Mouse (Mus musculus): ENCODE measurements at regions not wholly inside any gene's neighbourhood (a gene's known extent, or its start where the extent isn't known, plus 50 kb on each side); places are given as distances from the start of the nearest gene placed in this dataset.
A peak's percentile ranks its signal among the peaks of the same experiment; 100 is the strongest.

DNA sequence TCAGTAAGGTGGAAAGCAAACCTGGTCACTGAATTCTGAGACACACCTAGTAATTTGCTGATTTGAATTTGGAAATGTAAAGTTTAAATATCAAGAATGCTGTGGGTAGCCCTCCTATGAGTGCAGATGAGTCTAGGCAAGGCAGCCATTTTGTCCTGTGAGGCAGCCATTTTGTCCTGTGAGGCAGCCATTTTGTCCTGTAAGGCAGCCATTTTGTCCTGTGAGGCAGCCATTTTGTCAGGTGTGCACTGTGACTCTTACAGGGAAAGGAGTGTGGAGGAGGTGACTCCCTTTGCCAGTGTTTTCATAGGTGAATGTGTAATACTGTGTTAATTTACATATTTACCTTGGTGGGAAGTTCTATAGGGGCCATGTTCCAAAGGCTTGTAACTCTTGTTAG is 241.5 kb downstream of the Adra2a start:
- Histone ChIP-seq H3K9ac (no peak overlapping the region), H3K9me3 (ENCODE audit: control insufficient read depth, low read length) (no peaks in the 10 kb centered on the region), H3K27ac (no peak overlapping the region), H3K27me3 (ENCODE audit: control insufficient read depth, insufficient read depth, low read length) (no peaks in the 10 kb centered on the region), H3K4me2 (replicated peaks) (no peak overlapping the region), H3K4me3 (replicated peaks; ENCODE audit: low read length) (no peak overlapping the region), H3K36me3 (replicated peaks; ENCODE audit: control insufficient read depth, insufficient read depth) (no peaks in the 10 kb centered on the region), H3K4me1 (replicated peaks; ENCODE audit: control insufficient read depth, insufficient read depth, low read length) (no peaks in the 10 kb centered on the region)
- no peak for ATAC-seq (ENCODE audit: low FRiP score)
- DNase-seq (ENCODE audit: low spot score): no peak

DNA sequence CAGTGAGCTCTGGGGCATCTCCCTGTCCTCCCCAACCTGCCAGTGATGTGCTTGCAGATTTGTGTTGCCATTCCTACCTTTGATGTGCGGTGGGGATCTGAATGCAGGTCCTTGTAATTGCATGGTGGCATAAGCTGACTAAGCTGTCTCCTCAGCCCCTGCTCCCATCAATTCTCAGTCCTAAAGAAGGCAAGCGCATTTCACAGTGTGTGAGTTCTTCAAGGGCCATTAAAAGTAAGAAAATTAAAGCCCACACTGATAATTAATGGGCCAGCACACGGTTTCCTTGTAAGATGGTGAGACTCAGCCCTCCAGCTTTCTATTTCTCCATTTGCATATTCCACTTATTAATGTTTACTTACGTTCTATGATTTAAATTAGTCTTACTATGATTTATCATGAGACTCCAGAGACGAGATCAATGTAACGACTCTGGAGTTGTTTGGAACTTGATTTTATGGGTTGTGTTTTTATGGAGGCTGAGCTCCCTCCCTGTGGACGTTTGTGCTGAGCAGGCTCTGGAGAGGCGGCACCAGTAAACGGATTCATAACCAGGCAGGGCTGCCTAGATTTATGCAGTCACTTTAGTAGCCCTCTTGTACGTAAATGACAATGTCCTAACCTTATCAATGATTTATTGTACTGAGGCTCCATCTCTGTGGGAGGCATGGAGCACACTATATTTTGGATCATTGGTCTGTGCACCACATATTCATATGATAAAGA is 253.9 kb downstream of the Adra2a start:
- DNase-seq (ENCODE audit: low spot score) (no peak), ATAC-seq (ENCODE audit: low FRiP score) (no peak)
- Histone ChIP-seq H3K27ac (no peak overlapping the region), H3K4me2 (replicated peaks) (no peak overlapping the region), H3K4me3 (replicated peaks; ENCODE audit: low read length) (no peak overlapping the region), H3K9me3 (ENCODE audit: control insufficient read depth, low read length) (no peaks in the 10 kb centered on the region), H3K4me1 (replicated peaks; ENCODE audit: control insufficient read depth, insufficient read depth, low read length) (0 out of 2 replicates have a peak, but pooled peaks cover 3% of the 10 kb centered on the region), H3K27me3 (ENCODE audit: control insufficient read depth, insufficient read depth, low read length) (no peaks in the 10 kb centered on the region), H3K9ac (no peak overlapping the region), H3K36me3 (replicated peaks; ENCODE audit: control insufficient read depth, insufficient read depth) (no peaks in the 10 kb centered on the region)
- 66% methylated on average over 10 of the region's 10 CpGs for WGBS

DNA sequence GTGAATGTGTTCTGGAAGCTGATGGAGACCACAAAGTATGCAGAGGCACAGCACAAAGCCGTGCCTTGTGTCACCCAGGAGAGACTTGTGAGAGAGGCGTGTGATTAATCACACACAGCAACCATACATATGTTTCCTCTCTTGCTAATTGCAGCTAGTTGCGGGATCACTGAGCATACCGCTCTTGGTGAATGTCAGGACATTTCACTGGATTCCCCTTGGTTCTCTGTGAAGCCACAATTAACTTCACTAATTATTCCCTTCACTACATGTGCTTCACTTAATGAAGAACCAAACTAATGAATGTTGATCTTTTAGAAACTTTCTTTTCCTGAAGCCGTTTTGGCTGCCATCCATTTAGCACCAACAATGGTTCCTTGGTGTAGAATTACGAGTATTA is 267.3 kb downstream of the Adra2a start:
- no peak overlapping the region for H3K4me2 ChIP-seq (replicated peaks)
- no peaks in the 10 kb centered on the region for H3K27me3 ChIP-seq (ENCODE audit: control insufficient read depth, insufficient read depth, low read length)
- DNase-seq (ENCODE audit: low spot score) (peak; percentile 26), ATAC-seq (ENCODE audit: low FRiP score) (peak; percentile 43; the same call in 1 of the 2 replicates)
- 62% methylated on average over 6 of the region's 6 CpGs for WGBS
- no peak overlapping the region for H3K9ac ChIP-seq
- no peaks in the 10 kb centered on the region for H3K36me3 ChIP-seq (replicated peaks; ENCODE audit: control insufficient read depth, insufficient read depth)
- no peaks in the 10 kb centered on the region for H3K9me3 ChIP-seq (ENCODE audit: control insufficient read depth, low read length)
- no peak overlapping the region for H3K27ac ChIP-seq
- no peak overlapping the region for H3K4me3 ChIP-seq (replicated peaks; ENCODE audit: low read length)
- no peaks in the 10 kb centered on the region for H3K4me1 ChIP-seq (replicated peaks; ENCODE audit: control insufficient read depth, insufficient read depth, low read length)

DNA sequence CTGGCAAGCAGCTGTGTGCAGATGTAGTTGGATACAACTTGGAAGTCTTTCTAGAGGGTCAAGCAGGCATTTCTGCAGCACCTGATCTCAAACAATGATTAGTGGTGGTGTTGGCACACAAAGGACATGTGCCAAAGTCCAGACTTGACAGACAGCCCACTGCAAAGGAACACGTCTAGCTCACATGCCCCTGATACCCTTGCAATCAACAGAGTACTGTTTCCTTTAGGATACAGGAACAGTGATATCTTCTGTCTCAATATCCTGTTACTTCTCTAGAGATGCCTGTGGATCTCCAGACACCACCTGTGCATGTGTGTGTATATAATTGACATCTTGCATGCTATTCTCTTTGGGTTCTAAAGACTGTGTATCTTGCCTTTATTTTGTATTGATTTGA is 267.8 kb downstream of the Adra2a start:
- Histone ChIP-seq H3K9ac (no peak overlapping the region), H3K4me2 (replicated peaks) (no peak overlapping the region), H3K4me1 (replicated peaks; ENCODE audit: control insufficient read depth, insufficient read depth, low read length) (no peaks in the 10 kb centered on the region), H3K4me3 (replicated peaks; ENCODE audit: low read length) (no peak overlapping the region), H3K27me3 (ENCODE audit: control insufficient read depth, insufficient read depth, low read length) (no peaks in the 10 kb centered on the region), H3K27ac (no peak overlapping the region), H3K9me3 (ENCODE audit: control insufficient read depth, low read length) (no peaks in the 10 kb centered on the region), H3K36me3 (replicated peaks; ENCODE audit: control insufficient read depth, insufficient read depth) (no peaks in the 10 kb centered on the region)
- no peak for ATAC-seq (ENCODE audit: low FRiP score)
- DNase-seq (ENCODE audit: low spot score): no peak
- 83% methylated on average over 1 of the region's 1 CpGs for WGBS

GRCm38 (mm10) chr19:54323276-54323675 is 279.3 kb downstream of the Adra2a start:
- ATAC-seq (ENCODE audit: low FRiP score) (no peak), DNase-seq (ENCODE audit: low spot score) (no peak)
- WGBS: 63% methylated on average over 5 of the region's 5 CpGs
- H3K27ac ChIP-seq: no peak overlapping the region
- no peaks in the 10 kb centered on the region for H3K9me3 ChIP-seq (ENCODE audit: control insufficient read depth, low read length)
- H3K9ac ChIP-seq: no peak overlapping the region
- no peaks in the 10 kb centered on the region for H3K27me3 ChIP-seq (ENCODE audit: control insufficient read depth, insufficient read depth, low read length)
- H3K4me2 ChIP-seq (replicated peaks): no peak overlapping the region
- no peaks in the 10 kb centered on the region for H3K36me3 ChIP-seq (replicated peaks; ENCODE audit: control insufficient read depth, insufficient read depth)
- no peak overlapping the region for H3K4me3 ChIP-seq (replicated peaks; ENCODE audit: low read length)
- H3K4me1 ChIP-seq (replicated peaks; ENCODE audit: control insufficient read depth, insufficient read depth, low read length): no peaks in the 10 kb centered on the region

GRCm38 (mm10) chr19:54324991-54325390 is 281.0 kb downstream of the Adra2a start:
- no peak for DNase-seq (ENCODE audit: low spot score)
- Histone ChIP-seq H3K4me1 (replicated peaks; ENCODE audit: control insufficient read depth, insufficient read depth, low read length) (no peaks in the 10 kb centered on the region), H3K4me3 (replicated peaks; ENCODE audit: low read length) (no peak overlapping the region), H3K27me3 (ENCODE audit: control insufficient read depth, insufficient read depth, low read length) (no peaks in the 10 kb centered on the region), H3K9ac (no peak overlapping the region), H3K9me3 (ENCODE audit: control insufficient read depth, low read length) (no peaks in the 10 kb centered on the region), H3K36me3 (replicated peaks; ENCODE audit: control insufficient read depth, insufficient read depth) (no peaks in the 10 kb centered on the region), H3K4me2 (replicated peaks) (no peak overlapping the region), H3K27ac (no peak overlapping the region)
- WGBS: 68% methylated on average over 4 of the region's 4 CpGs
- ATAC-seq (ENCODE audit: low FRiP score): no peak

DNA sequence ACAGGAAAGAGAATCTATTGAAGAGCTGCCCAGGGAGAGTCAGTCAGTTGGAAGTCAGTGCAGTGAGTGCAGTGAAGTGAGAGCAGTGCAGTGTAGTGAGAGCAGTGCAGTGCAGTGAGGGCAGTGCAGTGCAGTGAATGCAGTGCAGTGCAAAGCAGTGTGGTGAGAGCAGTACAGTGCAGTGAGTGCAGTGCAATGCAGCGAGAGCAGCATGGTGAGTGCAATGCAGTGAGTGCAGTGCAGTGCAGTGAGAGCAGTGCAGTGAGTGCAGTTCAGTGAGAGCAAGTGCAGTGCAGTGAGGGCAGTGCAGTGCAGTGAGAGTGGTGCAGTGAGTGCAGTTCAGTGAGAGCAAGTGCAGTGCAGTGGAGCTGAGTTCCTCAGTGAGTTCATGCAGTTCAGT is 288.2 kb downstream of the Adra2a start:
- no peak overlapping the region for H3K4me3 ChIP-seq (replicated peaks; ENCODE audit: low read length)
- 96% methylated on average over 1 of the region's 1 CpGs for WGBS
- H3K4me1 ChIP-seq (replicated peaks; ENCODE audit: control insufficient read depth, insufficient read depth, low read length): no peaks in the 10 kb centered on the region
- no peak overlapping the region for H3K27ac ChIP-seq
- H3K4me2 ChIP-seq (replicated peaks): no peak overlapping the region
- no peak overlapping the region for H3K9ac ChIP-seq
- H3K9me3 ChIP-seq (ENCODE audit: control insufficient read depth, low read length): no peaks in the 10 kb centered on the region
- DNase-seq (ENCODE audit: low spot score) (no peak), ATAC-seq (ENCODE audit: low FRiP score) (no peak)
- no peaks in the 10 kb centered on the region for H3K27me3 ChIP-seq (ENCODE audit: control insufficient read depth, insufficient read depth, low read length)
- H3K36me3 ChIP-seq (replicated peaks; ENCODE audit: control insufficient read depth, insufficient read depth): no peaks in the 10 kb centered on the region

DNA sequence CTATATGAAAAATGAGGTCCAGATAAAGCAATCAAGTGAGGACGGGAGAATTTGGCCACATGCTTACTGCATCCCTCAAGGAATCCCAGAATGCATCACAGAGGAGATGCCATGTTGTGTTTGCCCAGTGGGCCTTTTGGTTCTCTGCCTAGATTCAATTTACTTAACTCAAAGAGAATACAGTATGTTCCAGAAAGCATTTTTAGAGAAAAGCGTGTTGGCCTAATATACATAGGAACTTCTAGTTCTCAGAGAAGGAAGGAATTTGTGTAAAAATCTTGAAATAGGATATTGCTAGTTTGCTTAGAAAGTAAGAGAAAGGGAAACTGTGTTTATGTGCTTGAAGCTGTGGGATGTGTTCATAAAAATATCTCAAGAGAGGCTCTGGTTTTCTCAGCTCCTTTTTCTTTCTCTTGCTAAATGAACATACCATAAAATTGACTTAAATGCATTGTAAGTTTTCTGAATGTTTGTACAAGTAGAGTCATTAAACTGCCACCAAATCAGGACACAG is 296.9 kb downstream of the Adra2a start:
- Histone ChIP-seq H3K27ac (no peak overlapping the region), H3K36me3 (replicated peaks; ENCODE audit: control insufficient read depth, insufficient read depth) (no peaks in the 10 kb centered on the region), H3K27me3 (ENCODE audit: control insufficient read depth, insufficient read depth, low read length) (no peaks in the 10 kb centered on the region), H3K4me2 (replicated peaks) (no peak overlapping the region), H3K9me3 (ENCODE audit: control insufficient read depth, low read length) (no peaks in the 10 kb centered on the region), H3K4me3 (replicated peaks; ENCODE audit: low read length) (no peak overlapping the region), H3K9ac (no peak overlapping the region), H3K4me1 (replicated peaks; ENCODE audit: control insufficient read depth, insufficient read depth, low read length) (no peaks in the 10 kb centered on the region)
- ATAC-seq (ENCODE audit: low FRiP score): no peak
- WGBS: 86% methylated on average over 2 of the region's 2 CpGs
- DNase-seq (ENCODE audit: low spot score): no peak

GRCm38 (mm10) chr19:54359731-54360130 is 315.8 kb downstream of the Adra2a start:
- no peaks in the 10 kb centered on the region for H3K36me3 ChIP-seq (replicated peaks; ENCODE audit: control insufficient read depth, insufficient read depth)
- no peak for DNase-seq (ENCODE audit: low spot score)
- H3K4me2 ChIP-seq (replicated peaks): no peak overlapping the region
- H3K4me1 ChIP-seq (replicated peaks; ENCODE audit: control insufficient read depth, insufficient read depth, low read length): no peaks in the 10 kb centered on the region
- no peaks in the 10 kb centered on the region for H3K27me3 ChIP-seq (ENCODE audit: control insufficient read depth, insufficient read depth, low read length)
- H3K9ac ChIP-seq: no peak overlapping the region
- 84% methylated on average over 7 of the region's 7 CpGs for WGBS
- no peak overlapping the region for H3K27ac ChIP-seq
- H3K4me3 ChIP-seq (replicated peaks; ENCODE audit: low read length): no peak overlapping the region
- no peak for ATAC-seq (ENCODE audit: low FRiP score)
- no peaks in the 10 kb centered on the region for H3K9me3 ChIP-seq (ENCODE audit: control insufficient read depth, low read length)

GRCm38 (mm10) chr19:54360660-54361059 is 316.7 kb downstream of the Adra2a start:
- Histone ChIP-seq H3K9ac (no peak overlapping the region), H3K9me3 (ENCODE audit: control insufficient read depth, low read length) (no peaks in the 10 kb centered on the region), H3K27ac (no peak overlapping the region), H3K4me2 (replicated peaks) (no peak overlapping the region), H3K4me3 (replicated peaks; ENCODE audit: low read length) (no peak overlapping the region), H3K4me1 (replicated peaks; ENCODE audit: control insufficient read depth, insufficient read depth, low read length) (no peaks in the 10 kb centered on the region), H3K27me3 (ENCODE audit: control insufficient read depth, insufficient read depth, low read length) (no peaks in the 10 kb centered on the region), H3K36me3 (replicated peaks; ENCODE audit: control insufficient read depth, insufficient read depth) (no peaks in the 10 kb centered on the region)
- ATAC-seq (ENCODE audit: low FRiP score): no peak
- WGBS: 81% methylated on average over 3 of the region's 3 CpGs
- DNase-seq (ENCODE audit: low spot score): peak; percentile 20

Measured in hindbrain, embryonic 14.5 days (tissue).